Mouse (Mus musculus) left cerebral cortex, adult 11 months (tissue): ENCODE measurements at regions not wholly inside any gene's neighbourhood (a gene's known extent, or its start where the extent isn't known, plus 50 kb on each side); places are given as distances from the start of the nearest gene placed in this dataset.

Source experiments
- DNase-seq: peaks from one replicate; pipeline ENCODE4 v3.0.0; 2022; ENCODE audit warnings: low spot score

GRCm38 (mm10) chr6:51220778-51221177 lies 211.7 kb upstream of the Nfe2l3 start:
- no peak for DNase-seq

- DNase-seq: no peak
Measured at GRCm38 (mm10) chr6:51236077-51236740, 196.3 kb upstream of the Nfe2l3 start.

GRCm38 (mm10) chr6:51240039-51240438 lies 192.4 kb upstream of the Nfe2l3 start:
- no peak for DNase-seq

- no peak for DNase-seq
Measured at GRCm38 (mm10) chr6:51250233-51250632, 182.2 kb upstream of the Nfe2l3 start.

- DNase-seq: no peak
Measured at GRCm38 (mm10) chr6:51251432-51251831, 181.0 kb upstream of the Nfe2l3 start.

- DNase-seq: no peak
Measured at GRCm38 (mm10) chr6:51252721-51253120, 179.7 kb upstream of the Nfe2l3 start.

- DNase-seq: no peak
Measured at GRCm38 (mm10) chr6:51256631-51257030, 175.8 kb upstream of the Nfe2l3 start.

- DNase-seq: no peak
Measured at GRCm38 (mm10) chr6:51257524-51257923, 174.9 kb upstream of the Nfe2l3 start.

- DNase-seq: no peak
Measured at GRCm38 (mm10) chr6:51258304-51258703, 174.2 kb upstream of the Nfe2l3 start.

- DNase-seq: no peak
Measured at GRCm38 (mm10) chr6:51263595-51263994, 168.9 kb upstream of the Nfe2l3 start.

- peak; percentile 16 for DNase-seq
Measured at GRCm38 (mm10) chr6:51265329-51265728, 167.1 kb upstream of the Nfe2l3 start.

- no peak for DNase-seq
Measured at GRCm38 (mm10) chr6:51266721-51267120, 165.7 kb upstream of the Nfe2l3 start.

- no peak for DNase-seq
Measured at GRCm38 (mm10) chr6:51267888-51268287, 164.6 kb upstream of the Nfe2l3 start.

GRCm38 (mm10) chr6:51268931-51269330 lies 163.5 kb upstream of the Nfe2l3 start:
- DNase-seq: no peak

GRCm38 (mm10) chr6:51269617-51270016 lies 162.9 kb upstream of the Nfe2l3 start:
- no peak for DNase-seq

- peak; percentile 45 for DNase-seq
Measured at GRCm38 (mm10) chr6:51270216-51271127, 162.0 kb upstream of the Nfe2l3 start.

- no peak for DNase-seq
Measured at GRCm38 (mm10) chr6:51271128-51271480, 161.4 kb upstream of the Nfe2l3 start.

GRCm38 (mm10) chr6:51272136-51272736 lies 160.2 kb upstream of the Nfe2l3 start:
- DNase-seq: no peak

GRCm38 (mm10) chr6:51279491-51279890 lies 153.0 kb upstream of the Nfe2l3 start:
- DNase-seq: no peak

GRCm38 (mm10) chr6:51280231-51280630 lies 152.2 kb upstream of the Nfe2l3 start:
- DNase-seq: no peak

- DNase-seq: no peak
Measured at GRCm38 (mm10) chr6:51283916-51284706, 148.4 kb upstream of the Nfe2l3 start.

GRCm38 (mm10) chr6:51284881-51285280 lies 147.6 kb upstream of the Nfe2l3 start:
- no peak for DNase-seq
